Mouse (Mus musculus): ENCODE data around the gene Ripor3. TPM values are rescaled to one million over a fixed set of nuclear protein-coding genes. Genes with fewer than 3 reads are reported as not detected.
A peak's percentile ranks its signal among the peaks of the same experiment; 100 is the strongest.

Ripor3 gene
- polyA plus RNA-seq, 1 experiment from 2014 or later, result 2.9 TPM

DNA sequence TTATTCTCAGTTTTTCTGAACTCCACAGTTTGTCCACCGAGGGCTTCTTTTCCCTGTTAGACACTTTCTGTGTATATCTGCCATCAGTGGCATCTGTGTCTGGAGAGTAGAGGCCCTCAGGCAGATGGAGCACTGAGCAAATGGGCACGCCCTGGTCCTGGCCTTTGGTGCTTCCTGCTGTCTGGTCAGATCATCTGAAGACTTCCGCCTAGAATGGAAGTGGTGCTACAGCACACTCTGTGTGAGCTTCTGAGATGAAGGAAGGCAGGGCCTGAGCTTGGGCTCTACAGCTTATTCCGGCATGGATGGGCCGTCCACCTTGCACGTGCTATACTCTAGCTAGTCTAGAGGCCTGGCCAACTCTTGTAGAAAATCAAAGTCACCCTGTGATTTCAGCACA lies 48.1 kb downstream of the Ripor3 start:
- H3K9me3 ChIP-seq (replicated peaks), result no peaks in the 10 kb centered on the region
- no peak overlapping the region for H3K9ac ChIP-seq
- WGBS (ENCODE audit: insufficient replicate concordance), result 76% methylated on average over 6 of the region's 6 CpGs
- no peak overlapping the region for H3K4me2 ChIP-seq
- peaks cover 39% of the 10 kb centered on the region for H3K4me1 ChIP-seq
- ATAC-seq, result no peak
- H3K27me3 ChIP-seq (replicated peaks), result no peaks in the 10 kb centered on the region
- no peak overlapping the region for H3K27ac ChIP-seq
- H3K36me3 ChIP-seq, result peaks cover 43% of the 10 kb centered on the region
- H3K4me3 ChIP-seq, result no peak overlapping the region

DNA sequence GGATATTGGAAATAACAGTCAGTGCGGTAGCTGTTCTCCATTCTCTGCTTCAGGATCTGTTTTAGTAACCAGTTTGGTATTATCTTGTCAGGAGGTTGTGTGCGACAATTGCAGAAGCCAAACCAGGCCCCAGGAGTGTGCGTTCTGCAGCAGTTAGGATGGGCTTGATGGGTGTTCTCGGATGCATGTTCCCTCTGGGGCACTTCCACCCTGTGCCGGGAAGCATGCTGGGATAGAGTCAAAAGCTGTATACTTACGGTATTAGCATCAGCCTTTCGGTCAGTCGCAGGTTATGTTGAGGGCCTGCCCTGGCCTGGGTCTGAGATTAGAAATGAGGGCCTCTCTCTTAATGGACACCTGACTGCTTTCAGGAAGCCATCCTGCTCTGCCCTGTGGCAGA lies 49.8 kb downstream of the Ripor3 start:
- Histone ChIP-seq H3K4me1 (peaks cover 40% of the 10 kb centered on the region), H3K9ac (no peak overlapping the region), H3K27ac (0 out of 2 replicates have a peak overlapping the region, but pooled peaks have one; percentile 32), H3K36me3 (peaks cover 25% of the 10 kb centered on the region), H3K9me3 (replicated peaks) (no peaks in the 10 kb centered on the region), H3K27me3 (replicated peaks) (no peaks in the 10 kb centered on the region), H3K4me2 (no peak overlapping the region), H3K4me3 (no peak overlapping the region)
- ATAC-seq, result no peak
- 81% methylated on average over 8 of the region's 8 CpGs for WGBS (ENCODE audit: insufficient replicate concordance)

DNA sequence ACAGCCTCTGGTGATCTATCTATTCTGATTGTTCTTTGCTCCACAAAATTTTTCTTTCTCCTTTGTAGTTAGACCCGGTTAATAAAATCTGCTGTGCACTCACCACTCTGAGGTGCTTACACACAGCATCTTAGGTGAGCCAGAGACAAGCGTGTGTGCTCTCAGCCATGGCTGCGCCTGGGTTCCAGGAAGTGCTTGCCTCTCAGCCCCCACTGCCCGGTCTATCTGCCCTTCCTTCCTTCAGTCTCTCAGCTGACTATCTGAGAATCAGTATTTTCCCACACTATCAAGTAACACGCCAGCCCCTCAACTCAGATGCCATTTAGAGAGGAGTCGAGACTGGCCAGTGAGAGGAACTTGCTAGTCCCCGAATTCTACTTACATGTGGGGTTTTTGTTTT lies 50.4 kb downstream of the Ripor3 start:
- H3K27ac ChIP-seq, result peak overlapping the region; percentile 66; the same call in 1 of the 2 replicates
- peaks cover 44% of the 10 kb centered on the region for H3K4me1 ChIP-seq
- H3K9me3 ChIP-seq (replicated peaks), result no peaks in the 10 kb centered on the region
- 24% methylated on average over 7 of the region's 7 CpGs for WGBS (ENCODE audit: insufficient replicate concordance)
- no peak overlapping the region for H3K4me2 ChIP-seq
- ATAC-seq, result no peak
- peaks cover 20% of the 10 kb centered on the region for H3K36me3 ChIP-seq
- H3K4me3 ChIP-seq, result no peak overlapping the region
- H3K9ac ChIP-seq, result 0 out of 2 replicates have a peak overlapping the region, but pooled peaks have one; percentile 30
- no peaks in the 10 kb centered on the region for H3K27me3 ChIP-seq (replicated peaks)

DNA sequence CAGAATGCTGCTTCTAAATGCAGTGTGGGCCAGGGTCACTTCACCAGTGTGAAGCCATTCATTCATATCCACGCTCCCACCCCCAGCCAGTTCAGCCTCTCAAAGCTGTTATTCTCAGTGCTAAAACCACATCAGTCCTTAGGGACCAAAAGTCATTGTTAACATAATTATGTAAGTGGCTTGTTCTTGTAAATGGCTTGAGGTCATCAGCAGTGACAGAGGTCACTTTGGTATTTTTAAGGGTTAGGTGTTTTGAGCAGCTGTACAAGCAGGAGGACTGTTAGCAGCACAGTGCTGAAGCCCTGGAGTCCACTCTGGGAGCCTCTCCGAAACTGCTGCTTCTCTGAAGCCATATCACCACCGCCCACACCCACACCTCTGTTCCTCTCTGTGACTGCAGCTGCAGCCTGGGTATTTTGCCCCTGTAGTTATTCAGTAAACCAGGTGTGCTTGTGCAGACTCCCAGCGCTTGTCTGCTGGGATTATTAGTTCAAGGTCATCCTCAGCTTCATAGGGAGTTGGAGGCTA lies 51.0 kb downstream of the Ripor3 start:
- 42% methylated on average over 4 of the region's 4 CpGs for WGBS (ENCODE audit: insufficient replicate concordance)
- H3K27me3 ChIP-seq (replicated peaks), result no peaks in the 10 kb centered on the region
- no peaks in the 10 kb centered on the region for H3K9me3 ChIP-seq (replicated peaks)
- ATAC-seq, result peak; percentile 38; the same call in 1 of the 2 replicates
- no peak overlapping the region for H3K9ac ChIP-seq
- peaks cover 16% of the 10 kb centered on the region for H3K36me3 ChIP-seq
- H3K4me1 ChIP-seq, result peaks cover 49% of the 10 kb centered on the region
- H3K27ac ChIP-seq, result peak overlapping the region; percentile 66
- no peak overlapping the region for H3K4me3 ChIP-seq
- H3K4me2 ChIP-seq, result peak overlapping the region; percentile 19; the same call in 1 of the 2 replicates

DNA sequence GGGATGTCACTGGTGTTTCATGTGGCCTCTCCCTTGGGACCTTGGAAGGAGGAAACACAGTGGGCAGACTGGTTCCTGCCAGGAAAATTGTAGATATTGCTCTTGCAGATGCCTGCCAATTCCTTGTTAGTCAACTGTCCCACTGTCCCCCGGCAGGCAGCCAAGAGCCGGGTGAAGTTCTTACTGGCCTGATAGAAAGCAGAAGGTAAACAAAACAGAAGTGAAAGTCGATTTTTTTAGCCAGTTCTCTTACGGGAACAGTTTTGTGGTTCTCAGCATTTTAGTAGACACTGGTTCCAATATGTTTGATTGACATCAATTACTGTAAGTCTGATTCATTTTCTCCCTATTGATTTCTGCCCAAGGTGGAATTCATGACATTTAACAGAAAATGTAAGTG lies 51.6 kb downstream of the Ripor3 start:
- 47% methylated on average over 4 of the region's 4 CpGs for WGBS (ENCODE audit: insufficient replicate concordance)
- H3K4me2 ChIP-seq, result peak overlapping the region; percentile 19
- H3K36me3 ChIP-seq, result peaks cover 12% of the 10 kb centered on the region
- no peaks in the 10 kb centered on the region for H3K9me3 ChIP-seq (replicated peaks)
- no peak for ATAC-seq
- no peak overlapping the region for H3K4me3 ChIP-seq
- peak overlapping the region; percentile 66 for H3K27ac ChIP-seq
- no peak overlapping the region for H3K9ac ChIP-seq
- H3K27me3 ChIP-seq (replicated peaks), result no peaks in the 10 kb centered on the region
- peaks cover 49% of the 10 kb centered on the region for H3K4me1 ChIP-seq

DNA sequence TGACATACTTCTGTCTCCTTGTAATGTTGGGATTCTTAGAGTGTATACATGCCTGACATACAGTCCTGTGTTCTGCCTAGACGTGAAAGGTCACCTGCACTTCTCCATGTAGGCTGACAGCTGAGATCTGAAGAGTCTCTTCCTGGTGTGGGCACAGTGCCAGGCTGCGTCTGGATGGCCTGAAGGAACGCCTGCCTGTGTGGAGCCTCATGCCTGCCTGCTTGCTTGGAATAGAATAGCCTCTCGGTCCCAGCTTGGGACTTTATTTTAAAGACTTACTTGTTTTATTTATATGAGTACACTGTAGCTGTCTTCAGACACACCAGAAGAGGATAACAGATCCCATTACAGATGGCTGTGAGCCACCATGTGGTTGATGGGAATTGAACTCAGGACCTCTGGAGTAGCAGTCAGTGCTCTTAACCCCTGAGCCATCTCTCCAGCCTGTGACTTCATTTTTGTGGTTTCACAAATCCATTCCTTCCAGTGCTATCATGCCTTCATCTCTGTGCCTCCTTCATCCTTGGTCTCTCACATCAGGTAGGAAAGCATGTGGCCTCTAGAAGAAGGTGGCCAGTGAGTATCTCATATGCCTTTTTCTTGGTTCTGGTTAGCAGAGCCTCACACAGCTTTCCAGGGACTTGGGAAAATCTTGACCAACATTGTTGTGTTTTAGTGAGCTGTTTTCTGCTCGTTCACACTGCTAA lies 52.2 kb downstream of the Ripor3 start:
- no peaks in the 10 kb centered on the region for H3K27me3 ChIP-seq (replicated peaks)
- H3K27ac ChIP-seq, result no peak overlapping the region
- peaks cover 49% of the 10 kb centered on the region for H3K4me1 ChIP-seq
- no peak overlapping the region for H3K4me3 ChIP-seq
- H3K4me2 ChIP-seq, result peak overlapping the region; percentile 19
- H3K36me3 ChIP-seq, result peaks cover 6% of the 10 kb centered on the region; the same call in 1 of the 2 replicates
- 72% methylated on average over 5 of the region's 5 CpGs for WGBS (ENCODE audit: insufficient replicate concordance)
- no peaks in the 10 kb centered on the region for H3K9me3 ChIP-seq (replicated peaks)
- no peak for ATAC-seq
- no peak overlapping the region for H3K9ac ChIP-seq

DNA sequence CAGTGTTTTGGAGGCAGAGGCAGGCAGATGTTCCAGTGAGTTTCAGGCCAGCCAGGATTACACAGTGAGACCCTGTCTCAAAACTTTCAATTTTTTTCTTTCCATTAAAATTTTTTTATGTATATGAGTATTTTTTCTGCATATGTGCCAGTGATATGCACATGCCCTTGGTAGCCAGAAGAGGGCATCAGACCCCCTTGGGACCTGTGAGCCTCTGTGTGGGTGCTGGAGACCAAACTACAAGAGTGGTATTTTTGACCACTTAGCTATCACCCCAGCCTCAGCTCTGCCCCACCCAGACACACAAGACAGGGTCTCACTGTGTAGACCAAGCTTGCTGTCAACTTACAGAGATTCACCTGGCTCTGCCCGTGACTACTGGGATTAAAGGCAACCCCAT lies 52.9 kb downstream of the Ripor3 start:
- Histone ChIP-seq H3K27ac (no peak overlapping the region), H3K4me3 (no peak overlapping the region), H3K9me3 (replicated peaks) (no peaks in the 10 kb centered on the region), H3K4me2 (no peak overlapping the region), H3K36me3 (peaks cover 3% of the 10 kb centered on the region; the same call in 1 of the 2 replicates), H3K27me3 (replicated peaks) (no peaks in the 10 kb centered on the region), H3K9ac (no peak overlapping the region), H3K4me1 (peaks cover 49% of the 10 kb centered on the region)
- ATAC-seq, result no peak
- WGBS (ENCODE audit: insufficient replicate concordance), result 84% methylated on average over 1 of the region's 1 CpGs

DNA sequence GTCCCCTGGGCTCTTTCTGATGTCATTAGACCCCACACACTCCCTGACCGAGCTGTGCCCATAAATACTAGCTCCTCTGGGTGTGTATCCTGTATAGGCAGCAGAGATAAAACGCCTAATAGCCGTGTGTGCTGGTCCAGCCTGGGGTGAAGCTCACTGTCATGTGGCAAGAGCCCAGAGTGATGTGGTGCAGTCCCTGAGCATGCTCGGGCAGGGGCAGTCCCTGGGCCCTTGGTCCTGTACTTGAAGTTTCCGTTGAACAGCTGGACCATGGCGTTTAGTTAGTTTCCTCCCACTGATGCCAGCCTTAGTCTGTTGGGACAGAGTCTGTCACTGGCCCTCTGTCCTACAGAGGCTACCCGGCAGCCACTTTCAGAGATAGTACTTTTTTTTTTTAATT lies 55.5 kb downstream of the Ripor3 start:
- ATAC-seq, result no peak
- Histone ChIP-seq H3K27me3 (replicated peaks) (no peaks in the 10 kb centered on the region), H3K4me1 (peaks cover 44% of the 10 kb centered on the region), H3K36me3 (0 out of 2 replicates have a peak, but pooled peaks cover 3% of the 10 kb centered on the region), H3K27ac (no peak overlapping the region), H3K4me3 (no peak overlapping the region), H3K9me3 (replicated peaks) (no peaks in the 10 kb centered on the region), H3K4me2 (no peak overlapping the region), H3K9ac (no peak overlapping the region)
- WGBS (ENCODE audit: insufficient replicate concordance), result 66% methylated on average over 7 of the region's 7 CpGs

DNA sequence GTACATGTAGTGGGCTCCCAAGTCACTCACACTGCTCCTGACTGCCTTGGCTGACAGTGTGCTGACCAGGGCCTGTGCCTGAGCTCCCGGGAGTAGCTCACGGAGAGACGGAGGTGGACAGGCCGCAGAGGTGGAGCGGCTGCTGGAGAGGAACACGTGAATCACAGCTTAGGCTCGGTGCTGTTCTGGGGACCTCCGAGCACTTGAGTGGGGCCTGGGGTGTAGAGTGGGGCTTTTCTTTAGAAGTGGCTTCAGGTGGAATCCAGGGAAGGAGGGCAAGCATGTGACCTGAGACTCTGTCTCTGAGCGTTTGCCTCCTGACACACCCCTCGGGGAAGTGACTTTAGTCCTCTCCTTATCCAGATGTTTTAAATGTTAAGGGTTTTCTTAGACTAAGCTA lies 56.6 kb downstream of the Ripor3 start:
- peaks cover 44% of the 10 kb centered on the region for H3K4me1 ChIP-seq
- H3K36me3 ChIP-seq, result 0 out of 2 replicates have a peak, but pooled peaks cover 3% of the 10 kb centered on the region
- no peak overlapping the region for H3K9ac ChIP-seq
- 79% methylated on average over 10 of the region's 10 CpGs for WGBS (ENCODE audit: insufficient replicate concordance)
- H3K27me3 ChIP-seq (replicated peaks), result no peaks in the 10 kb centered on the region
- no peaks in the 10 kb centered on the region for H3K9me3 ChIP-seq (replicated peaks)
- no peak overlapping the region for H3K27ac ChIP-seq
- H3K4me2 ChIP-seq, result no peak overlapping the region
- no peak for ATAC-seq
- no peak overlapping the region for H3K4me3 ChIP-seq

DNA sequence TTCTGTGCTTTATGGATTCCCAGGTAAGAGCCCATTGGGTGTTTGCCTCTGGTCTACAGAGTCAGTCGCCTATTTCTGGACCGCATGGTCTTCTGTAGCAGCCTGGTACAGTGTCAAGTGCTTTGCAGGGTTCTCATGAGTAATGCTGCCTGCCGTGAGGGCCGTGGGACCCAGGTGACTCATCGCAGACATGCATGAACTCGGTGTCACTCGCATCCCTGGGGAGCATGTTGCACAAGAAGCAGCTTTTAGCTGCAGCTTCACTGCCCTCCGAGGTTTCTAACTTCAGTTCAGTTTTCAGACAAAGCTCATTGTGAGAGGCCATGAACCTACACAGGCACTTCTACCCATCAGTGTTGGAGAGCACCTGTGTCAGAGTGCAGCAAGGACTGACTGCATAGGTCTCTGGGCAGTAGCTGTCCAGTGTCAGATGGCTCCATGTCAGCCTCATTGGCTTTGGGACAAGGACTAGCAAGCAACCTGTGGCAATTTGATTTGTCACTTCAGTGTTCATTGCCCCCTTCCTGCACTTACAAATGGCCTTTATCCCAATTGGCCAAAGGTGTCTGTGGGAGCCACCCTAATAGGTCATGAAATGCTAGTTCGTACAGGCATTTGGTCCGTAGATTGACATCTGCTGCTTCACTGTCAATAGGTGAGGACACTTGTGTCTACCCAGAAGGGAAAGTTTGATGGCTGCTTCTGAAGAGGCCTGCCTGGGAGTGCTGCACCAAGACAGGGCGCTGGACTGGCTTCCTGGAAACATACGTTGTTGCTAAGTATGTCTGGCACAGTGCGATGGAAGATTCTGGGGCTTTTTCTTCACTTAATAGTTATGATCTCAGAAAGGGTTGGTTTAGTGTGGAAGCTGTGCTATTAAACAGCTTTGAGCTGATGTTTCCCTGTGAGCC lies 58.9 kb downstream of the Ripor3 start:
- Histone ChIP-seq H3K27ac (no peak overlapping the region), H3K9me3 (replicated peaks) (no peaks in the 10 kb centered on the region), H3K4me2 (no peak overlapping the region), H3K4me3 (no peak overlapping the region), H3K27me3 (replicated peaks) (no peaks in the 10 kb centered on the region), H3K36me3 (0 out of 2 replicates have a peak, but pooled peaks cover 3% of the 10 kb centered on the region), H3K9ac (no peak overlapping the region), H3K4me1 (peaks cover 55% of the 10 kb centered on the region)
- ATAC-seq, result no peak
- 82% methylated on average over 13 of the region's 13 CpGs for WGBS (ENCODE audit: insufficient replicate concordance)

DNA sequence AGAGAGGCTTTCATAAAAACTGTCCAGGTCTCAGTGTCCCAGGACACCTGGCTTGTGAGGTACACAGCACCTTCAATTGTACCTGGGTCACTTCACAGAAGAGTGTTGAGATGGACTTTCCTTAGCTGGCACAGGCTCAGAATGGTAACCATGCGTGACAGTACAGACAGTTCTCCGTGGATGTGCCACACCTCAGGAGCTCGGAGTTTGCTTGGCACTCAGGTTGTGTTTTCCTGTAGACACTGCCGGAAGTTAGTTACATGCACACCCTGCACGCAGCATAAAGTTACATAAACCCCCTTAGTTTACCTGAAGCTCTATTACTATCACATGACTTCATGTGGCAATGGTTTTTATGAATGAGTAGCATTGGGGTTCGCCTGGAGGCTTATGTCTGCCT lies 59.7 kb downstream of the Ripor3 start:
- 0 out of 2 replicates have a peak, but pooled peaks cover 3% of the 10 kb centered on the region for H3K36me3 ChIP-seq
- H3K4me3 ChIP-seq, result no peak overlapping the region
- no peaks in the 10 kb centered on the region for H3K27me3 ChIP-seq (replicated peaks)
- no peaks in the 10 kb centered on the region for H3K9me3 ChIP-seq (replicated peaks)
- no peak overlapping the region for H3K27ac ChIP-seq
- H3K9ac ChIP-seq, result no peak overlapping the region
- WGBS (ENCODE audit: insufficient replicate concordance), result 79% methylated on average over 6 of the region's 6 CpGs
- H3K4me2 ChIP-seq, result no peak overlapping the region
- no peak for ATAC-seq
- H3K4me1 ChIP-seq, result peaks cover 60% of the 10 kb centered on the region

DNA sequence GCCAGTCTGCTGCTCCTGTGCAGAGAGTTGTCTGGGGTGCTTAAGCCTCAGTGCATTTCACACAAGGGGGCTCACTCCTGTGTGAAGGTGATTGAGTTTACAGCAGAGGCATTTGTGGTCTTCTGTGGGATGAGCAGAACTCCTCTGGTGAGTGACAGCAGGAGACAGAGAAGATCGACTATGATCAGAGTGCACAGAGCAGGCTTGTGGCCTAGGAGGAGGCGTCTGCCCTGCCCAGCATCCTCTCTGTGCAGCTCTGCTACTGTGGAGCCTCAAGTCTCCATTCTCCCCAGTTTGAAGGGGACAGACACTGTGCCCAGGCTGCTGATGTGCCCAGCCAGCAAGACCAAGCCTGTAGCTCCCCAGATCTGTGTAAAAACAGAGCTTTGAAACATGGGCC lies 60.6 kb downstream of the Ripor3 start:
- no peak overlapping the region for H3K9ac ChIP-seq
- ATAC-seq, result no peak
- H3K36me3 ChIP-seq, result 0 out of 2 replicates have a peak, but pooled peaks cover 3% of the 10 kb centered on the region
- H3K27me3 ChIP-seq (replicated peaks), result no peaks in the 10 kb centered on the region
- no peak overlapping the region for H3K4me2 ChIP-seq
- no peak overlapping the region for H3K4me3 ChIP-seq
- 49% methylated on average over 2 of the region's 2 CpGs for WGBS (ENCODE audit: insufficient replicate concordance)
- no peaks in the 10 kb centered on the region for H3K9me3 ChIP-seq (replicated peaks)
- peak overlapping the region; percentile 45 for H3K27ac ChIP-seq
- H3K4me1 ChIP-seq, result peaks cover 62% of the 10 kb centered on the region

Data from liver, embryonic 12.5 days (tissue).